Mouse (Mus musculus) thymus, postnatal 36 days (tissue): Measurements from ENCODE around the gene Olig2.

ENCODE experiments used
- DNase-seq, 2 experiments: peaks; one replicate each; pipeline ENCODE4 v3.0.0; 2022; ENCODE audit warnings: mixed read lengths in 2 of 2

The Olig2 gene

DNA sequence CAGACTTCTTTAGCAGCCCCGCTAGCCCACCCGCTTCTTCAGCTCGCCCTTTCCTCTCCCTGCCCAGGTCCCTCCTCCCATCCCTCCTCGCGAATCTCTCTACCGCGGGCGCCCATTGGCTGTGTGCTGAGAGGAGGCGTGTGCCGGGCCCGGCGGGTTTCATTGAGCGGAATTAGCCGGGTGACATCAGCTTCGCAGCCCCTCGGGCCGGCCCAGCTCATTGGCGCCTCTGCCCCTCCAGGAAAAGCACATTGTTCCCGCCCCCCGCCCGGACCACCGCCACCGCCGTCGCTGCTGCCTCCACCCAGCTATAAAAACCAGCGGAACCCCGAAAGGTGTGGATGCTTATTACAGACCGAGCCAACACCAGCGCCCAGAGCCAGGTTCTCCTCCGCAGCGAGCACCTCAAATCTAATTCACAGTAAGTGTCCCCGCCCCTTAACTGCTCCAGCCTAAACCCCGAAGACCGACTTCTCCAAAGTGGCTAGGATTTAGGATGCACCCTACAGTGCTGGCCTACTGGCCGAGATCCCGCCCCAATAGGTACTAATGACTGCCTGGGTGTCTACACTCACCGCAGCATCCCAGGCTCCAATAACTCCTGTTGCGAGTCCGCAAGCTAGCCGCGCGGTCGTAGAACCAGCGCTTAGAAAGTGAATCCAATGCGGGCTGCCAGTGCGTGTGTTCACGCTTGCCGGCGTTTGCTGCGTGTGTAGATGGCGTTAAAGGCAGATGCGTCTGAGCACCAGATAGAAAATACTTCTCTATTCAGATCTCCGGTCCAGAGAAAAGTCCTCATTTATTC is at the start of gene Olig2:
Gene Olig2, plus strand, starts transcription at position 225 of the 805 bp plus-strand sequence.
- DNase-seq: peak in 1 of 2 experiments; percentile 13

DNA sequence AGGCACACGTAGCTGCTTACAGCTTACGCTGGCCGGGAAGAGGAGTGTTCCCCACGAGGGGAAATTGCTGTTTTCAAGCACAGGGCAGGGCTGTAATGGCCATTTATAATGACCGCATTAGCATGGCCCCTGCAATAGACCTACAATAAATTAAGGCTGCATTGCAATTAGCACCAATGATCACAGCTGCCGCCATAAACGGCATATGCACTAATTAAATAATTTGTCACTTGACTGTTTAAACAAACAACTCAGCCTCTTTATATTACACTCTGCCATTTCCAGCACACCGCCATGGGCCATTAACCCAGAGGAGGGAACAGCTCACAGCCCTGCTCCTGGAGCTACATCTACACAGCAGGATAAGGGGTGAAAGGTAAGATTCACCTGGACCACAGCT is 49.4 kb upstream of the Olig2 start:
- no peak for DNase-seq

DNA sequence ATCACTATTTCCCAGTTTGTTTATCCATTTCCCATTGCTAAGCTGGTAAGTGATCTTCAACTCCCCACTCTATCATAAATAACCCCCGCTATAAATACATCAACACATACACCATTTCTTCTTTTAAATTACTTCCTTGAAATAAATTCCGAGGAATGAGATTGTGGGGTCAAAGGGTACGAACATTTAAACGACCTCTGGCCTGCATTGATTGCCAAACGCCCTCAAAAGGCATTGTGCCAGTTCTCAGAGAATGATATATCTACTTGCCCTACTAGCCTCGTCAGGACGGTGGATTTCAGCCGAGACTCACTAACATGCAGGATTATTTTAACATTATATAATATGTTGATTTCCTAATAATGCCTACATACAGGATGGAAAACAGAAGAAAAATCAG is 38.2 kb upstream of the Olig2 start:
- DNase-seq: no peak

DNA sequence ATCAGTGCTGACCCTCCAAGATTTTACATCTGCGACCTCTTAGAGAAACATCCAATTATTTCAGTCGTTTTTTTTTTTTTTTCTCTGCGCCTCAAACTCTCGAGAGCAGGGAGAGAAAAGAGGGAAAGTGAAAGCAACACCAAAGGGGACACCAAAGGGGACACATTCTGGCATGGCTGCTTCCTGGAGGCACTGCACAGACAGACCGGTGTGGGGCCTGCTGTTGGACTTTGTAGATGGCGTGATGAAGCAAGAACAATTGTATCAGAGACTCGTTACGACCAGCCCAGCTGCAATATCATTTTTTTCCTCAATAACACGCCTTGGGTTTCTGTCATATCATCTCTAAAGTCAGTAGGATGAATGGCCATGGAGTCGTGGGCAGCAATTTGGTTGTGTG is 37.6 kb upstream of the Olig2 start:
- DNase-seq: no peak

GRCm38 (mm10) chr16:91188304-91188703 is 37.0 kb upstream of the Olig2 start:
- no peak for DNase-seq

GRCm38 (mm10) chr16:91191233-91191632 is 34.0 kb upstream of the Olig2 start:
- DNase-seq: no peak

- no peak for DNase-seq
Measured at GRCm38 (mm10) chr16:91191663-91192237, 33.5 kb upstream of the Olig2 start.

DNA sequence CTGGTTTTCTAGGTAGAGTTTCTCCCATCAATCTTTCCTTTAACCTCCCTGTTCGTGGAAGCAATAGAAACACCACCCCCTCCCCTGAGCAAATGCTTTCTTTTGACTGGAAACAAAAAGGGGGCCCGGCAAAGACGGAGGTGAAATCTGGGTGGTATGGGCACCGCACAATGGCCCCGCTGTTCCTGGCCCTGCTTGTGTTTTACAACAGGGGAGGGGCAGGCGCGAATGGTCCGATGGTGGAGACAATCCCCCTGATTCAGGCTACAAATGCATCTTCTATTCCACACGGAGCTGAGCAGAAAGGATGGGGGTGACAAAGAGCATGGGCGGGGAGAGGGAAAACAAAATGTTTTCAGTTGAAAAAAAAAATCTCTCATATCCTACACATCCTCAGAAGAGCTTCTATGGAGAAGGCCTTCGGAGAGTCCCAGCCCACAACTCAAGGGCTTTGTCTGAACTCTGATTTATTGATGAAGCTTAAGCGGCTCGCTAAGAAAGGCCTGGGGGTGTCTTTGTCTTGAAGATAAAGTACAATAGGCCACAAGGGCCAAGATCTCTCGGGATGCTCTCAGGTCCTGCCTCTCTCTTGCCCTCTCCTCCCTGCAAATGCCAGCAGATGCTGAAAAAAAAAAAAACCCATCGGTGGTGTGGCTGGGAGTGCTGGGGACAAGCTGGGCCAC is 32.4 kb upstream of the Olig2 start:
- no peak for DNase-seq

DNA sequence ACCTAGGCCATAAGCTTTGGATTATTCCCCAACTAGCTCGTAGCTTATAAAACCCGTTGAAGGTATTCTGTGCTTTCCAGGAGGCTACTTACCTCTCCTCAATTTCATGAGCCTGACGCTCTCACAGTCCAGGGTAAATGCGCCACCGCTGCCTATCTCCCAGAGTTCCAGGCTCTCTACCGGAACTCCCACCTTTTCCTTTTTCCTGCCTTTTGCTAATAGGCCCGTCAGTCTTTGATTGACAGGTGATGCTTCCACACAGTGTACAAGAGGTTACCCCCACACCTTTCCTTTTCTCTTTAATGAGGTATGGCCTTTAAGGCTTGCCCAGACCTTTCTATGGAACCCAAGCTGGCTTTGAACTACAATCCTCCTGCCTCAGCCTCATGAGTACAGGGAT is 25.4 kb upstream of the Olig2 start:
- DNase-seq: no peak

GRCm38 (mm10) chr16:91202989-91203388 is 22.3 kb upstream of the Olig2 start:
- DNase-seq: no peak

GRCm38 (mm10) chr16:91206371-91206770 is 18.9 kb upstream of the Olig2 start:
- no peak for DNase-seq

GRCm38 (mm10) chr16:91217077-91217476 is 8.2 kb upstream of the Olig2 start:
- DNase-seq: peak in 1 of 2 experiments; percentile 13

DNA sequence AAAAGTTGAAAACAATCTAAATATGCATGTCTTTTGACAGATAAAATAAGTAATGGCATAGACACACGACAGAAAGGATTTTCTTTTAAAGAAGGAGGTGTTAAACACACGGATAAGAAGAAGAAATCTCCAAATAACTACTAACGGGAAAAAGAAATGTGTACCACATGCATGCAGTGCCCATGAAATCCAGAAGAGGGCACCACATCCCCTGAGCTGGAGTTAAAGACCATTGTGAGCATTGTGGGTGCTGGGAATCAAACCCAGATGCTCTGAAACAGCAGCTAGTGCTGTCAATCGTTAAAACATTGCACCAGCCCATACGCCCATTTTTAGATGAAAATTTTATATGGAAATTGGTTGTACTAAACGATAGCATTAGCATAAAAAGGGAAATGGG is 7.3 kb upstream of the Olig2 start:
- no peak for DNase-seq

- no peak for DNase-seq
Measured at GRCm38 (mm10) chr16:91219246-91219645, 6.0 kb upstream of the Olig2 start.

DNA sequence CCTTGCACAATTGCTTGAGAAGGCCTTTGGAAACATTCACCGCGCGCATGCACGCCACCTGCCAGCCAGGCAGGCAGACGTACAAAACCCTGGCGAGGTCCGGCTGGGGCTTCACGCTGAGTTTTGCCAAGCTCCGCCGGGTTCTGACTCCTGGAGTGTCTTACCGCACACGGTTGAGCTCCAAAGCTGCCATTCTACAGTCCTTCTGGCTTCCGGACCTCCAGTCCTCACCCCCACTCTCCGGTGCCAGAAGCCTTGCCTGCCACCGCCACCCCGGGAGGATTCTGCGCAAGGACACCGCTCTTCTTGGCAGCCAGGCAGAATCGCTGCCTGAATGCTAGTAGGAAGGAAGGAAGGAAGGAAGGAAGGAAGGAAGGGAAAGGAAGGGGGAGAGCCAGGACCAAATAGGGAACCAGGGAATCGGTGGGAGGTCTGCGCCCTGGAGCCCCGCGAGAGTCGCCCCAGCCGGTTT is 3.0 kb upstream of the Olig2 start:
- no peak for DNase-seq

GRCm38 (mm10) chr16:91222643-91223271 is 2.5 kb upstream of the Olig2 start:
- no peak for DNase-seq

- DNase-seq: no peak
Measured at GRCm38 (mm10) chr16:91223327-91224067, 1.8 kb upstream of the Olig2 start.

- no peak for DNase-seq
Measured at GRCm38 (mm10) chr16:91224068-91224402, 1.2 kb upstream of the Olig2 start.

GRCm38 (mm10) chr16:91224481-91225232 is 600 bp upstream of the Olig2 start:
- DNase-seq: peak in 1 of 2 experiments; percentile 12

GRCm38 (mm10) chr16:91226038-91226882 is 1.0 kb downstream of the Olig2 start:
- no peak for DNase-seq
